Mouse (Mus musculus): Measurements from ENCODE around the gene Msln.

Gene Msln

GRCm38 (mm10) chr17:25721476-25721875 lies 32.7 kb downstream of the Msln start:
- DNase-seq = no peak

DNA sequence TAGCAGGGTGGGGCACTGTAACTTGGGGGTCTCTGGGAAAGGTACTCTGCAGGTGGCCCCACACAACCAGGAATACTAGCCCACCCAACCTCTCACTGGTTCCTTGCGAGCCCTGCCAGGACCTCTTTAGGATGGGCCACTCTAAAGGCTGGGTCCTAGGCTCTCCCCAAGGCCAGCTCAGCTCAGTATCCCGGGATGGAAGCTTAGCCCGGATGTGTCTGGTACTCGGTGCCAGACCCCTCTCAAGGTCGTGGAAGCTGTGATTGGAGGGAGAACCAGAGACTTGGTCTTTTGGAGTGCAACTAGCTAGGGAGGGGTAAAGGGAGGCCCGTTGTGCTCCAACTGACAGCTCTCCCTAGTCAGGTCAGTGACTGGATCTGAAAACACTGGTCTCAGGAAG lies 36.5 kb downstream of the Msln start:
- DNase-seq = no peak

DNA sequence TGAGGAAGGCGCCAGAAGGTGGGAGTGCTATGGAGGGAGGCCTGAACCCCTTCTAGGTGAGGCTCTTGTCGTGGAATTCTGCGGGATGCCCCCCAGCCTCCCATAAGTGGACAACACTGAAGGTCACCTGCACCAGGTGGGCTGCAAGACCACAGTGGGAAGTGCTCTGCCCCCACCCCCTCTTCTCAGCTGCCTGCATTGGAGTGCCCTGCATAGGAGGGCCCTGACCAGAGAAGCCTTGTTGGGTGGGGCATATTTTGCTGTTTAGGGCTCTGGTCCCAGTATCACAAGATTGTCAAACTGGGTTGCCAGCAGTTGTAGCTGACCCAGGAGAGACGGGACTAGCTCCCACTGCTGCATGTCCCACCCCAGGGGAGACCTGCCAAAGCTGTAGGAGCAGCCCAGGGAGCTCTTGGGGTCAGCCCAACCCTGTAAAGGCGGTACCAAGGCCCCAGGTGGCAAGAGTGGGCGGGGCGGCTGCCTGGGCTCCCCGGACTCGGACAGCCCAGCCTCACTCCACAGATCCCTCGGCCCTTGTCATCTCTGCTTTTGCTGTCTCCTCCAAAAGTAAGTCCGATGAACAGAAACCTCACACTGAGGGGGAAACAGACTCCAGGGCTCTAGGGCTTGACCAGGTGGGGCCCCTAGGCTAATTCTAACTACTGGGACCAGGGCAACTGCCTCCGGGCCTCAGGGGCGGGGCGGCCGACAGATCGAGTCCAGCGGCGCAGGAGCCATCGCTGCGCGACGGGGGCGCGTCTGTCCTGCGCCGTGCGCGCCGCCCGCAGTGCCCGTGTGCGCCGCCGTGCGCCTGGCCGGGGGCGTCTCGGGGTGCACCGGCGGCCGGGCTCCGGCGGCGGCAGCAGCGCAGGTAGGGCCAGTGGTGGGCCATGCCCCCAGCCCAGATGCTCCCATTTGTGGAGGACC lies 37.2 kb downstream of the Msln start, which contains the start of gene Gng13:
Gng13 (plus strand) TSS at position 461 of the 927 bp plus-strand sequence.
- DNase-seq = no peak

DNA sequence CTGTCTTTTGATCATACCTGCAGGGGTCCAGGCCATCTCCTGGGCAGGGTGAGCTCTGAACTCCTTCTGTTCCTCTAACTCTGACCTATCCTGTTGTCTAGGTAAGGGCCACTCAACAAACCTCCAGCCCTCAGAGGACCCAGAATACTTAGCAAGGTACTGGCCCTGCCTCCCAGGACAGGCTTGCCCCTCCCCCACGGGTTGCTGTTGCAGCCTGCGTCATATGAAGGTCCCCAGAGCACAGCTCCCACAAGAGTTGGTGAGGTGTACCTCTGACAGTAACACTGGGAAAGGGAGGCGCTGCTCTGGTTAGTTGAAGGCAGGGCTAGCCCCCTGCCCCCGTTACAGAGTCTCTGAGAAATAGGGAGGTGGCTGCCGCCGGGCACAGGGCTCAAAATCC lies 38.0 kb downstream of the Msln start:
- DNase-seq = no peak

GRCm38 (mm10) chr17:25715627-25716026 lies 38.6 kb downstream of the Msln start:
- DNase-seq = no peak

DNA sequence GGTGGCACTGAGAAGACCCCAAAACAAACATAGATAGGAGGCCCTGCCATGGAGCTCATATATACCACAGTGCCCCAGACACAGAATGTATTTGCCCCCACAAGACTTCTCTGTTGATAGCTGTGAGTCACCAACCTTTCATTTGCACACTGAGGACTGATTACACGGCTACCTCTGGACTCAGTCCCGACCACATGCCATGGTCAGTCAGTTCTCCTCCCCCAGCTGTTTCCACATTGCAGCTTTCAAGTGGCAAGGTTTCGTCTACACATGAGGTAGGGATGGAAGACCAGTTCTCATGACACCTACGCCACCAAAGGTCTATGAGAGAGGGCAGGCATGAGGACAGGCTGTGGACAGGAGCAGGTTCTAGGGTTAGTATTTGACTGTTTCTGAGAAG lies 43.0 kb downstream of the Msln start:
- DNase-seq = no peak

DNA sequence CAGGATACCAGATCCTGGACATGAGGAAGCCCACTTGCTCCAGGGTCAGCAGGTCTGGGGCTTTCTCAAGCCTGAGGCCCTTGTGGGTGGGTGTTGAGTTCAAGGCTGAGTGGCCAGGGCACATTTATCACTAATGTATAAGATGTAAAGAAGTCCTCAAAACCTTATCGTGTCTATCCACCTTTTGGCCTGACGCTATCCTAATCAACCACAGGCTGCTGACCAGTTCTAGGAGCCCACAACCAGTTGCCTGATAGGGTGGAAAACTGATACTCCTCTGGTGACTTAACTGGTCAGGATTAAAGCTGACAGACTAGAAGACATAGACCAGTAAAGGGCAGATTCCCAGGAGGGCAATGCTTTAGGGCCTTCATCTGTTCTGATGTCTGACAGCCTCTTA lies 44.2 kb downstream of the Msln start:
- DNase-seq = no peak

- DNase-seq = no peak
These were observed 53.2 kb downstream of the Msln start for GRCm38 (mm10) chr17:25700863-25701496.

Data from thymus, adult 18-20 months (tissue).